Mouse (Mus musculus) thymus, postnatal 0 days (tissue): Measurements from ENCODE around the gene Ceacam2. TPM values are rescaled to one million over a fixed set of nuclear protein-coding genes. Genes with fewer than 3 reads are reported as not detected.
"Not testable (repeated sequence)": the region's sequence is repeated elsewhere in the genome, so short reads cannot be mapped to it uniquely, and the experiment has no call there.

Source experiments
- DNase-seq: peaks from one replicate; pipeline ENCODE4 v3.0.0-alpha.2; 2015; ENCODE audit warnings: low spot score
- polyA plus RNA-seq: library from polyadenylated mRNA; unstranded; fragments of >200 nt; fragmentation: Nextera tagmentation; extraction: Ambion mirVana; gene quantifications from 2 replicates; pipeline ENCODE4 v1.2.1, GENCODE M21; 2015

Ceacam2 gene
- polyA plus RNA-seq, 1 experiment from 2014 or later: not detected

- DNase-seq: no peak
Observed at GRCm38 (mm10) chr7:25485061-25485460, 54.6 kb downstream of the Ceacam2 start.

- no peak for DNase-seq
Observed at GRCm38 (mm10) chr7:25483133-25483735, 56.4 kb downstream of the Ceacam2 start.

- DNase-seq: peak; percentile 11
Observed at GRCm38 (mm10) chr7:25480791-25481190, 58.9 kb downstream of the Ceacam2 start.

- DNase-seq: peak; percentile 51
Observed at GRCm38 (mm10) chr7:25479440-25479839, 60.2 kb downstream of the Ceacam2 start.

- not testable (repeated sequence) for DNase-seq
Observed at GRCm38 (mm10) chr7:25477752-25478093, 61.9 kb downstream of the Ceacam2 start.

GRCm38 (mm10) chr7:25477091-25477751, 62.4 kb downstream of the Ceacam2 start, which contains the start of gene Ceacam1:
Gene Ceacam1 (minus strand): TSS chr7:25477603.
- peak; percentile 68 for DNase-seq

- DNase-seq: not testable (repeated sequence)
Observed at GRCm38 (mm10) chr7:25471821-25472220, 67.8 kb downstream of the Ceacam2 start.

Other genes with a start within 250 kb of the Ceacam2 start
- gene Pafah1b3, start 241.9 kb downstream of the Ceacam2 start, polyA plus RNA-seq: 142 TPM in 2 replicates
- gene Prr19, start 238.4 kb downstream of the Ceacam2 start, polyA plus RNA-seq: 0.22 and 0.23 TPM in 2 replicates
- not detected in 2 replicates for gene Tmem145, start 233.8 kb downstream of the Ceacam2 start, polyA plus RNA-seq
- gene Megf8, start 222.7 kb downstream of the Ceacam2 start, polyA plus RNA-seq: 1.9 and 2.0 TPM in 2 replicates
- gene Cnfn, start 170.1 kb downstream of the Ceacam2 start, polyA plus RNA-seq: 4.1 and 11.4 TPM in 2 replicates
- gene Lipe, start 141.1 kb downstream of the Ceacam2 start, polyA plus RNA-seq: 7.5 and 8.4 TPM in 2 replicates
- gene Cxcl17, start 127.0 kb downstream of the Ceacam2 start, polyA plus RNA-seq: 1.0 and 2.0 TPM in 2 replicates
- 2.0 and 2.5 TPM in 2 replicates for gene Ceacam1, start 62.3 kb downstream of the Ceacam2 start, polyA plus RNA-seq
- gene Erich4, start 76.0 kb upstream of the Ceacam2 start, polyA plus RNA-seq: not detected in 2 replicates
- 36.2 and 40.3 TPM in 2 replicates for gene Dmac2, start 79.6 kb upstream of the Ceacam2 start, polyA plus RNA-seq
- 13.1 and 13.4 TPM in 2 replicates for gene B3gnt8, start 86.8 kb upstream of the Ceacam2 start, polyA plus RNA-seq
- gene Bckdha, start 119.1 kb upstream of the Ceacam2 start, polyA plus RNA-seq: 63.8 and 69.1 TPM in 2 replicates
- 146 and 147 TPM in 2 replicates for gene Exosc5, start 119.3 kb upstream of the Ceacam2 start, polyA plus RNA-seq
- 4.0 and 6.3 TPM in 2 replicates for gene Tmem91, start 135.3 kb upstream of the Ceacam2 start, polyA plus RNA-seq
- 67.9 and 68.3 TPM in 2 replicates for gene B9d2, start 140.9 kb upstream of the Ceacam2 start, polyA plus RNA-seq
- gene Tgfb1, start 147.1 kb upstream of the Ceacam2 start, polyA plus RNA-seq: 8.5 and 11.6 TPM in 2 replicates
- gene Ccdc97, start 179.2 kb upstream of the Ceacam2 start, polyA plus RNA-seq: 16.2 and 22.4 TPM in 2 replicates
- 64.9 and 66.2 TPM in 2 replicates for gene Hnrnpul1, start 214.9 kb upstream of the Ceacam2 start, polyA plus RNA-seq
- 26.9 and 29.4 TPM in 2 replicates for gene Axl, start 248.8 kb upstream of the Ceacam2 start, polyA plus RNA-seq